Mouse (Mus musculus) CD4-positive, CD25-positive, alpha-beta regulatory T cell, adult 9 weeks (primary cell): ENCODE measurements around the gene Hsd3b4. TPM values are rescaled to one million over a fixed set of nuclear protein-coding genes. Genes with fewer than 3 reads are reported as not detected.

ENCODE experiments used
- polyA plus RNA-seq: library from polyadenylated mRNA; unstranded; fragments of 100-300 nt; shearing (Covaris generic); gene quantifications from one replicate; pipeline ENCODE4 v1.2.1, GENCODE M21; 2017

Hsd3b4 gene
- polyA plus RNA-seq: not detected

GRCm38 (mm10) chr3:98510414-98510813, at the start of gene Hsd3b4:
Hsd3b4 (minus strand) TSS chr3:98510514.

GRCm38 (mm10) chr3:98457026-98457425, 53.3 kb downstream of the Hsd3b4 start, which contains the start of gene Gm4450:
Gm4450 (minus strand) TSS chr3:98457126.

Other genes with a start within 250 kb of the Hsd3b4 start
- gene Hmgcs2, start 230.1 kb downstream of the Hsd3b4 start, polyA plus RNA-seq: not detected
- gene Phgdh, start 170.5 kb downstream of the Hsd3b4 start, polyA plus RNA-seq: 169 TPM
- gene Zfp697, start 128.1 kb downstream of the Hsd3b4 start, polyA plus RNA-seq: not detected
- gene Gm4450, start 53.4 kb downstream of the Hsd3b4 start, polyA plus RNA-seq: not detected
- not detected for gene Gm10681, start 78.3 kb upstream of the Hsd3b4 start, polyA plus RNA-seq
- not detected for gene Hsd3b5, start 119.7 kb upstream of the Hsd3b4 start, polyA plus RNA-seq
- gene Hsd3b2, start 214.0 kb upstream of the Hsd3b4 start, polyA plus RNA-seq: not detected